Mouse (Mus musculus): ENCODE data around the gene Wnt7b.

Gene Wnt7b

DNA sequence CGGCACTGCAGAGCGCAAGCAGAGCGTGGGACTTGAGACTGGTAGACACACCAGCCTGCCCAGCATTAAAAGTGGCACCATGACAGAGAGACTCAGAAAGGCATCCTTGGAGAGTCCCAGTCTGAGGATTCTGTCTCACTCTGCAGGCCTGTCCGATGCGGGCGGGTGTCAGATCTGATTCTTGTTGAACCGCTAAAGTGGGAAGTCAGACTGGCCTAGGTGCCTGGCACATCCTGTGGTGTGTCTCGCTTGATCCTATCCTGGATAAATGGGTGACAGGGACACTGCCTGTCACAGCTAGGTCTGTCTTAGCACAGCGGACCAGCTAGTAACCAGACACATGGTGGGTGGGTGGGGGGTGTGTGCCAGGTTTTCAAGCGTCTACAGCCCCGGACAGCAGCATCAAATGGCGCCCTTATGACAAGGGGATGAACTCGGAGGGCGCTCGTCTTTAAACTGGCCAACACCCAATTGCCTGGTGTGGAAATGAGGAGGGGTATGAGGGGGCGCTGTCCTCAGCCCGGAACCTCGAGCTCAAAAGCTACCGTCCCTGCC lies at the start of gene Wnt7b:
Wnt7b (minus strand) TSS at position 118 of the 555 bp plus-strand sequence.
- in situ Hi-C loops (cut with MboI): loop anchor here (25.0 kb wide), 1 partner anchor 270 kb away; no protein-coding TSS in a partner anchor

DNA sequence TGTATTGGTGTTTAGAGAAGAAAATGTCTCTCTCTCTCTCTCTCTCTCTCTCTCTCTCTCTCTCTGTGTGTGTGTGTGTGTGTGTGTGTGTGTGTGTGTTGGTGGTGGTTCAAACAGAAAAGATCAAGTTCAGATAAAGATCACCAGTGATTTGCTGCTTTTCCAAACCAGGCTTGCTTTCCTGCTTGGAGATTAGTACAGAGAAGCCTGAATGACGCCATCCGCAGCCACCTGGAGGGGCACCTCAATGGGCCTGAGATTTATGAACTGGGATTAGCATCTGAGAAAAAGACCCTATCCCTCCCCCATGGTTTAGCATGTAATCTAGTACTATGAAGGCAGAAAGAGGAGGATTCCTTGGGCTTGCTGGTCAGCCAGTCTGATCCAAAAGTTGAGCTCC lies 49.3 kb upstream of the Wnt7b start:
- in situ Hi-C loops (cut with MboI): no loop called here

DNA sequence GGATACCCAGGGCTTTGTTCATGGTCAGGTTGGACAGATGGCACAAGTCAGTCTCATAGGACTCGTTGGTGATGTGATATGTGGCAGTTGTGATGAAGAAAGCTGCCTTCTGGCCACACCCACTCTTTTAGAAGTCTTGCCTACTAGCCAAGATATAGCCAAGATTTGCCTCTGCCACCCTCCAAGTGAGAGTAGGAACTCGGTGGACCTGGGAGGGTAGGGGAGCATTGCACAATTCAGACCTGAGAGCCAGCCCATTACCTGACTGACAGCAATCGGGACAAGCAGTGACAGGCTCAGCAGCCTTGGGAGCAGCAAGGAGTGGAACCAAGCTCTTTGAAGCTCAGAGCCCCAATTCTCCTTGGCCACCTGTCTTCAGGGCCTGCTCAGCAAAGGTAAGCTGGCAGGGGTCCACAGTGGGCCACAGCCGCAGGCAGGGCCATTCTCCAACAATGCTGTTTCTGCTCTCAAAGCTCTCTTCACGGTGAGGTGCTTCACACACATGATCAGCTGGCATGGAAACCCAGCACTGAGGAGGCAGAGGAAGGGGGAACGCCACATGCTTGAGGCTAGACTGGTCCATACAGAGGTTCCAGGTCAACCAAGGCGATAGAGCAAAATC lies 47.8 kb upstream of the Wnt7b start:
- in situ Hi-C loops (cut with MboI): no loop called here

DNA sequence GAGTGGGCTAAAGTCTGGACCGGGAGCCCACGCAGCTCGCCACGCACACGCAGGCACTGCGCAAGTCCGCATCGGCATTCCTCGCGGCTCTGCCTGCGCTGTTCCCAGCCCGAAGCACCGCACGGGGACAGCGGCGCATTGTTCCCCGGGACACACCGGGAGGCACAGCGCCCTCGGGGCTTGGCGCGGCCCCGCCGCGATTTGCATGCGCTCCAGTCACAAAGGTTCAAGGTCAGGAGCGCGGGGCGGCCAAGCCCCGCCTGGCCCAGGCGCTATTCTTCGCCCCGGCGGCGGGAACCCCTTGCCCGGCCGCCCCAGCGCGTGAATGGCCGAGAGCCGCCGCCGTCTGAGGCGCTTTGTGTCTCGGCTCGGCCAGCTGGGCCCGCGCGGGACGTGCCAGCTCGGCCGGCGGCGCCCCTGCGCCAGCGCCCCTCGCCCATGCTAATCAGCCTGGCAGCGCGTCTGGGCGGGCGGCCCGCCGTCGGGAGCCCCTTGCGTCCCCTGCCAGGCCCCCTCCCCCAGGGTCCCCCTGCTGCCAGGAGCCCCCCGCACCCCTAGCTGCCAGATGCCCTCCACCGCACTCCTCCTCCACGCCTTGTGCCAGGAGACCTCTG lies 43.5 kb upstream of the Wnt7b start:
- in situ Hi-C loops (cut with MboI): no loop called here

DNA sequence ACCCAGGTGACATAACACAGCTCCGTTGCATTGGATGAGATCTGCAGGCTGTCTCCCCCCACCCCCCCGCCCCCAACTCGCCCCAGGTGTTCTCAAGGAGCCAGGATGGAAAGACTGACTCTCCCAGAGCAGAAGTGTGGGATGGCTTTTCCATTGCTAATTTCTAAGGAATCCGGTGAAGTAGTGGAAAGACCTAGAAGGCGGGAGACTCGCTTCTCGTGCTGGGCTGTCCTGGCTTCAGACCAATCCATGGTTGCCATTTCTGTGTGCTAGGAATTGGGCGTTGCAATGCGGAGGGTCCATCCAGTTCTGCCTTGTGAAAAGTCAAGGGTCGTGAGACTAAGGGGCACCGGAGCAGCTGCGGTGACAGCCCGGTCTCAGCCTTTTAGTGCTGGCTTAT lies 39.9 kb upstream of the Wnt7b start:
- in situ Hi-C loops (cut with MboI): no loop called here

DNA sequence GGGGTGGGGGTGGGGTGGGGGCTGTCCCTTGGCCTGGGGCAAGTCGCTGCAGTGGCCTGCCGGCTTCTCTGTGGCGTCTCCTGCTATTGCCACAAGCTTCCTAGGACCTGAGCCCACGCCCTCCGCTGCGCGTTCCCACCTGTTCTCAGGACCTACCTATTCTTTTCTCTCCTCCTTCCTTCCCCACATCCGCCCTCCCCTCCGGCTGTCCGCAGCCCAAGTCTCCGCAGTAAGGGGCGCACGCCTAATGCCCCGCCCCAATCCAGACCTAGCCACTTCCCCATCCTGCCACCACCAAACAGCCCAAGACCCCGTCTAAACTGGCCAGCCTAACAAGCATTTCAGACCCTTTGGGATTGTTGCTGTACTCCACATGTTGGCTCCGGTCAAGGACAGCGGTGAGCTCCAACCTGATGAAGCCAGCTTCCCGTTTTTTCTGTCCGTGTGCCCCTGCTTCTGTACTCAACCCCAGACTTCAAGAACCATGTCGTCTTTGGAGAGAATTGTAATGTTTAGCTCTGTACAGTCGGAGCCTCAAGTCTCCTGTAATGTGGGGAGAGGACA lies 33.3 kb upstream of the Wnt7b start:
- in situ Hi-C loops (cut with MboI): loop anchor here (10.0 kb wide), 1 partner anchor 249 kb away; no protein-coding TSS in a partner anchor

DNA sequence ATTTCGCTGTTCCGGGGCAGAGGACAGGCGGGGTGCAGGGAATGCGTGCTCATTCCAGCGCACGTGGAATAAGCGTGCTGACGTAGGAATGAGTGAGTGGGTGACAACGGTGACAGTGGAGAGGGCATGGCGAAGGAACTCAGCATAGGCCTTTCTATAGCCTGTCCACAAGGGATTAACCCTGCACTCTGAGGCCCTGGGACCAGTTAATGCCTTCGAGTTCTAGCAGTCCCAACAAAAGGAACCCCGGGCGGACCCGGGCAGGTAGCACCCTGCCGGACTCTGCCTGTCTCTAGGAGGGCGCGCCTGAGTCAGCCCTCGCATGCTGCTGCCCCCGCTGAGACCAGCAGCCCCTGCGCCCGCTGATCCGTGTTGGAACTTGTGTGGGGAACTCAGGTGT lies 32.8 kb upstream of the Wnt7b start:
- in situ Hi-C loops (cut with MboI): loop anchor here (10.0 kb wide), 1 partner anchor 250 kb away; no protein-coding TSS in a partner anchor

DNA sequence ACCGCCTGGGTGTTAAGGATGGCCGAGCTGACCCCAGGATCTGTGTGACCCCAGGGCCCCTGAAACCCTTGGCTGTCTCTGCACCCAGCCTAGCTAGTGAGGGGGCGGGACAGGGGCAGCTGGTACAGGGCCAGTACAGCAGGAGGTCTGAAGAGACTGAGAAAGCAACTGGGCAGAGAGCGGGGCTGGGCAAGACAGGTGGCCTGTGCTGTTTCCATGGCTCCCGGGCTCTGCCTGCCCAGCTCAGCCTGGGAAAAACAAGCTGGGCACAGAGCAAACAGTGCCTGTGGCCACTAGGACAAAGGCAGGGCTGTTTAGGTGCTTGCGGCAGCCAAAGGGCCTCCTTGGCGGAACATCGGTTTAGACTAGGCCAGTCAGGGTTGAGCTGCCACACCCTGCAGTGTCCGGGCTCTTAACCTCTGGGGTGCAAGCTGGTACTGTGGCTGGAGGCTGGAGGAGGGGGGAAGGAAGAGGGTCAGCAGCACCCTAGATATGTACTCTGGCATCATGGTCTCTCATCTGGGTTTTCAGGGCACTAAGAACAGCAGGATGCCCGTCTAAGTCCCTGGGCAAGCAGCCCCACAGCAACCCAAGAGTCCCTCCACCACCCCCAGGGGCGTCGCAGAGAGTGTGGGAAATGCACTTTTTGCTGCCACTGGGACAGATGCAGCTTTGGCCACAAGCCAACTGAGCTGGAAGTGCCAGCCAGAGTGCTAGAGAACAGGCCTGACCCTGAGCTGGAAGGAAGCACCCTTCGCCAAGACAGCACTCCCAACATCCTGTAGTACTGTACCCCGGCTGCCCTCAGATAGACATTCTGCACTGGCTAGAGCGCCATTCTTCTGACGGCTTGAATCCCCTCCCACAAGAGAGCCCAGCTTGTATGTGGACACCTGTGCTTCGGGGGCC lies 31.3 kb upstream of the Wnt7b start:
- in situ Hi-C loops (cut with MboI): loop anchor here (10.0 kb wide), 1 partner anchor 251 kb away; no protein-coding TSS in a partner anchor

DNA sequence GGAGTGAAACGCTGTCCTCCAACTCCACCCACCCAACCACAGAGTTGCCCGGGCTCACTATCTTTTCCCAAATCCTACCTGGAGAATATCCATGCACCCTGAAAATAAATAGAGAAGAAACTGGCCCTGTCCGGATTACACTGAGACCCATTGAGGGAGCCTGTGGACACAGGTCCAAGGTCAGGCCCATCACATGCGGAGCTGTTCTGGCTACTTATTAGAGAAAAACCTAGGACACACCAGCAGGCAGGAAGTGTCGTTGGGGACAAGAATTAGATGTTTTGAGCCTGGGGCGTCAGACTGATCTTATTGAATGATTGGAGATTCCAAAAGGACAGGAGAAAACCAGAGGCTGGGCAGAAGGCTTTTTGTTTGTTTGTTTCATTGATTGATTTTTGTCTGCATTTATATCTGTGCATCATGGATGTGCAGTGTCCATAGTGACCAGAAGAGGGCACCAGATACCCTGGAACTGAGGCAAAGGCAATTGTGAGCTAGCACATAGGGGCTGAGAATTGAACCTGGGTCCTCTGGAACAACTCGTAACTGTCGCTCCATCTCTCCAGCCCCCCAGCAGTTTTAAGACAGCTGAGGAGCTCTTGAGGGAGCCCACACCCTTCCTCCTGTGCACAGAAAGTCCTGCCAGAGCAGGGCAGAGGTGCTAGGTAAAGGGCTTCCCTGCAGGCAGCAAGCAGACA lies 30.5 kb upstream of the Wnt7b start:
- in situ Hi-C loops (cut with MboI): loop anchor here (10.0 kb wide), 1 partner anchor 252 kb away; no protein-coding TSS in a partner anchor

DNA sequence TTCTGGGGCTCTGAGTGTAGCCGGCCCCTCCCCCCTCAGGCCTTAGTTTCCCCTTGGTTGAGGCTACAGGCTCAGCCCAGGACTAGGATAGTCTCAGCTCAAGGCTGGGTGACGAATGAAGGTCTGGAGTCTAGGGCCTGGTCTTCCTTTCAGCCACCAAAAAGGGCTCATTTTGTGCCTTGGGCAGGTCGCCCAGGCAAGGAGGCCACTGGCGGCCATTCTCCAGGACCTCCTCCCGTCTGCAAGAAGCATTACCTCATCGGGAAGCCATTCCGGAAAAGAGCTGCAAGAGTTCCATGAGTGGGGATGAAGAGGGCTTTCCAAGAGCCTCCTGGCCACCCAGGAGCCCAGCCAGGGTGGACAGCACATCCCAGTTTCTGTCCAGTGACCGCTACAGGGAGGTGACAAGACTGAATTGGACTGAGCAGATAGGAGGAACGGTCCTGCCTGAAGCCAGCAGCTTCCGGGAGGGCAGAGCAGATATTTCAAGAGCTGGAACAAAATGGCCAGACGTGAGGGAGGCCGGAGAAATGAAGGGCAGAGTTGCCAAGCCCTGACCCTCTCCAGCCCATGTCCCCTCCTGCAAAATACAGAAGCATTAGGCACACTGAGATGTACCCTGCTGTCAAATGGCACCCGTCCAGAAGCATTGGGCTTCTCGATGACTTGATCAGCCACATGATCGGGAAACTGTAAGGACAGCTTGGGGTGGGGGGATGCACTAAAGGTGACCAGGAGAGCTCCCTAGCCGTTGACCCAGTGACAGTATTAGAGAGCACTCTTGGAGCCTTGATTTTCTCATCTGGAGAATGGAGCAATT lies 29.6 kb upstream of the Wnt7b start:
- in situ Hi-C loops (cut with MboI): loop anchor here (10.0 kb wide), 1 partner anchor 253 kb away; no protein-coding TSS in a partner anchor

DNA sequence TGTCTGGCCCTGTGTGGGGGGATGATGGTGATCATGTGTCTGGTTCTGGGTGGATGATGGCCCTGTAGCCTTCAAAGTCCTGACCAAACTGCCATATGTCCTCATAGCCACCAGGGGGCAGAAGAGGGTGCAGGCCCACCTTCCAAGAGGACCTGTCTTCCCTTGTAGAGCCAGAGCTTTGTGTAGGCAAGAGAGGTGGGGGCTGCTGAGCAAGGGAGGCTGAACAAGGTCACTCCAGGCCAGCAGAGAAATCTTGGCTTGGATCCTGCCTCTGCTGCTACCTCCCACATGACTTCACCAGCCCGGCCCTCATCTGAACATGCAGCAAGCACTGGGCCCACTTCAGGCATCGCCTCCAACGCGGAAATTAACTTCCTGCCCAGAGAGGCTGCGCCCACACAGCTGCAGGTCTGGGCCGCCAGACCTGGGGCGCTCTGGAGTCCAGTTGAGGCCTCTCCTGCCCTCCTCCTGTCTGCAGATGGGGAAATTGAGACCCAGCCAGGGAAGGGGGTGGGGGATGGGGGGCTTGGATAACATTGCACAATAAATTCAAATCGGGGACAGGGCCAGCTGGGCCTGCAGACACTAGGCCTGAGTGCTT lies 28.4 kb upstream of the Wnt7b start:
- in situ Hi-C loops (cut with MboI): loop anchor here (10.0 kb wide), 1 partner anchor 254 kb away; no protein-coding TSS in a partner anchor

DNA sequence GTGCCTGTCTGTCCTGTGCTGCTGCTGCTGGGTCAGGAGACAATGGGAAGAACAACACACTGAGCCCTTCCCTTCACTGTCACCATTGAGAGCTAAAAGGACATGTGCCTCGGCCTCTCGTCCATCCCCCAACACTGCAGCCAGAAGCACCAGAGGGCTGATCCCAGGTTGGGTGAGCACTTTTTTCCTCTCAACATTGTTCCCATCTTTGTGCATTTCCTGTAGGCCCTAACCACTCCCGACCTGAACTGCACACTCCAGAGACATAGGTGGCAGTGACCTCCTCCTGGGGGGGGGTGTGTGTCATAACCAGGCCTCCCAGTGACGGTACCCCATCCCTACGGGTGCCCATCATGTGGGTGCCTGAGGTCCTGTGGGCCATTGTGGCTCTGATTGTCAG lies 27.8 kb upstream of the Wnt7b start:
- in situ Hi-C loops (cut with MboI): loop anchor here (10.0 kb wide), 1 partner anchor 255 kb away; no protein-coding TSS in a partner anchor

DNA sequence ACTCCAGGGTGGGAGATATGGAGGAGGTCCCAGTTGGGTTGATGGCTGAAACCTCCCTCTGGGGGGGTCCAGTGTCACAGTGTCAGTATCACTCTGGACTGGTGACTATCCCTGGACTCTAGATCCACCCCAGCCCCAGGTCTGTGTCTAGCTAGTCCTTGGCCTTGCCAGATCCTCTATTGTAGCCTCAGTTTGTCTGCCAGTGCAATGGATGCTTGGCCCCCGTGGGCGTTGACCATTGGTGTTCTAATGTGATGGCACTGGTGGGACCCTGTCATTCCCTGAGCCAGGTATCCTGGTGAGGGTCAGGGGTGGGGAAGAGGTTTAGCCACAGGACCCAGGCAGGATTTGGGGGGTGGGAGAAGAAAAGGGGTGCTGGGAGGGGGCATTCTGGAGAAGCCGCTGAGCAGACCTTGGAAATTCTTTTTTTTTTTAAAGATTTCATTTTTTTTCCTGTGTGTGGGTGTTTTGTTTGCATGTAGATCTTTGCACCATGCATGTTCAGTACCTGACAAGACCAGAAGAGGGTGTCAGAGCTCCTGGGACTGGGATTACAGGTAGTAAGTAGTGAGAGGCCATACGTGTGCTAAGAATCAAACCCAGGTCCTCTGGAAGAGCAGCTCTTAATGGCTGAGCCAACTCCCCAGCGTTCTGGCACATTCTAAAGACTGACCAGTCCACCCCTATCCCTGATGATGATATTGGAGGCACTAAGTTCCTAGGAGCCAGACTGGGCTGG lies 27.2 kb upstream of the Wnt7b start:
- in situ Hi-C loops (cut with MboI): loop anchor here (5.0 to 10.0 kb wide), 2 partner anchors 93 to 255 kb away; no protein-coding TSS in a partner anchor

DNA sequence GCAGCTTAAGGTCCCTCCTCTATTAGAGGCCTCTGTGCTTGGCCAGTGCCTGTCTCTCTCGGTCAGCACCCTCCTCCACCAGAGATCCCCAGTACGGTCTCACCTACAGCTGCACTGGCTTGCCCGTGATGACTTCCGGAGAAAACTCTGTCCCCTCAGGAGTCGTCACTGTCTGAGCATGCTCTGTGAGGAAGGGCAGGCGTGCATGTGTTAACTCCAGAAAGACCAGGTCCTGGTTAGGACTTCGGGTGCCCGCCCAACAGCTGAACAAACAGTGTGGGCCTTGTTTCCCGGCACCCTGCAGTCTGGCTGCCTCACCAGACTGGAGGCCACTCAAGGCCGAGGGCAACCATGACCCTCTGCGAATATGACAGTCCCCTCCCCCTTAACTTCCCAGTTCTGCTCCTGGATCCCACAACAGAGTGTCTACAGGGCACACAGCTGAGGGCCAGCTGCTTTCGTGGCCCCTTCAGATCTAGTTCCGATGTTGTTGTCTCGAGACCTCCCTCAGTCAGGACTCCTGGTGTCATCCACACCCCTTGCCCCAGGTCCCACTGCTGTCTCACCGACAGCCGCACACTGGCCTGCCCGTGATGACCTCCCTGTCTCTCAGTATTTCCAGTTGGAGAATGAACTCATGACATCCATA lies 23.8 kb upstream of the Wnt7b start:
- in situ Hi-C loops (cut with MboI): loop anchor here (5.0 kb wide), 1 partner anchor 96 kb away; no protein-coding TSS in a partner anchor

DNA sequence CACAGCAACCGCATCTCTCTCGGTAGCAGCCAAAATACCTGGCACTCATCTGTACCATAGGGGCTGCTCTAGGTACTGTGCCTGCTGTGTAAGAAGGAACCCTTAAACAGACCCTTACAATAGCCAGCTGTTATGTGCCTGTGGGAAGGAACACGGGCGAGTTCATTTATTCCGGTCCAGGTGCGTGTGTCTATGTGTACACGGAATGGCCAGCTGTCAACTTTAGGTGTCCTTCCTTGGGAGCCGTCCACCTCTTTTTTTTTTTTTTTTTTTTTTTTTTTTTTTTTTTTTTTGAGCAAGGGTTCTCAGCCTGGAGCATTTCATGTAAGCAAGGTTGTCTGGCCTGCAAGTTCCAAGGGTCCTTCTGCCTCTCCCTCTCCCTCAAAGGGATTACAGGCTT lies 22.7 kb upstream of the Wnt7b start:
- in situ Hi-C loops (cut with MboI): loop anchor here (5.0 kb wide), 1 partner anchor 97 kb away; no protein-coding TSS in a partner anchor

DNA sequence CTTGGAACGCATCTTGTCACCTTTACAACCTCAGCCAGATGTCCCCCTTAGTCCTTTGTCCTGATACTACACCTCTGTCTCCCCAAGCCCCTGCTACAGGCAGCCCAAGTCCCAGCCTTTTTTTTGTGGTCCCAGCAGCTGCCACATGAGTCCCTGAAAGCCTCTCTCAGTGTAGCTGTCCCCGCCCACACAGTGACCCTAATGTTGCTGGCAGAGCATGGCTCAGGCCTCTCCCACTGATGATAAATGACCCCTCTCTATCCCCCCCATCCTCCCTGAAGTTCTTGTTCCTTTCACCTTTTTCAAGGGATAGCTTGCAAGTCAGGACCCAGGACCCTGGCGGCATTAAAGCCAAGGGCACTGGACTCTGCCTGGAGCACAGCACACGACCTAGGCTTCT lies 22.2 kb upstream of the Wnt7b start:
- in situ Hi-C loops (cut with MboI): no loop called here

DNA sequence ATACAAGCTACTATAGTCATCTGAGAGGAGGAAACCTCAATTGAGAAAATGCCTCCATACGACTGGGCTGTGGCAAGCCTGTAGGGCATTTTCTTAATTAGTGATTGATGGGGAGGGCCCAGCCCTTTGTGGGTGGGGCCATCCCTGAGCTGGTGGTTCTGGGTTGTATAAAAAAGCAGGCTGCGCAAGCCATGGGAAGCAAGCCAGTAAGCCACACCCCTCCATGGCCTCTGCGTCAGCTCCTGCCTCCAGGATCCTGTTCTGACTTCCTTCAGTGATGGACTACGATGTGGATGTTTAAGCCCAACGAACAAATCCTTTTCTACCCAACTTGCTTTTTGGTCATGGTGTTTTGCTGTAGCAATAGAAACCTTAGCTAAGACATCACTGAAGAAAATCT lies 21.1 kb upstream of the Wnt7b start:
- in situ Hi-C loops (cut with MboI): no loop called here

DNA sequence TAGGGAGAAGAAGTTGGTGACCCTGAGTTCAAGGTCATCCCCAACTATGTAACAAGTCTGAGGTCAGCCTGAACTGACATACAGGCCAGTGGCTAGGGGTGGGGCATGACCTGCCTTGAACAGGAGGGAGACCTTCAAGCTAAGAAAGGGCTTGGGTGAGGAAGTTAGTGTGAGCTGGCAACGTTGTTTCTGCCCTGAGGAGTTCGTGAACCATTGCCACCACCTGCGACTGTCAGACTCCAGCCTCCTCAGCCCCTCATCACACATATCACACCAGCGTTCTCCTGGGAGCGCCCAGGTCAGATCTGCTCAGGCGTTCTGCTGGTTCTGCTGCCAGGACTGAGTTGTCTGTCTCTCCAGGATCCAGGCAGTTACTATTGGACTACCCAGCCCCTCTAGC lies 20.5 kb upstream of the Wnt7b start:
- in situ Hi-C loops (cut with MboI): no loop called here

Data from mature B cell (primary cell).